Mouse (Mus musculus) heart, embryonic 15.5 days (tissue): Measurements from ENCODE around the gene Arfgap3. TPM values are rescaled to one million over a fixed set of nuclear protein-coding genes. Genes with fewer than 3 reads are reported as not detected.
"Not testable (repeated sequence)": the region's sequence is repeated elsewhere in the genome, so short reads cannot be mapped to it uniquely, and the experiment has no call there.

Experiments used
- ATAC-seq: fragments of 200-750 bp; cut with Nextera tagmentation; replicated peaks from 2 replicates; pipeline ENCODE4 v1.8.0; 2017; ENCODE audit warnings: low read depth, moderate TSS enrichment; ENCODE audit not compliant: insufficient number of reproducible peaks, insufficient read depth, low FRiP score
- H3K27ac ChIP-seq: fragments of 300-500 bp; sonication (generic); 2 replicates; pipeline ENCODE4 v1.5.1; 2015; ENCODE audit warnings: mild to moderate bottlenecking, inconsistent platforms
- H3K27me3 ChIP-seq: fragments of 300-500 bp; sonication (generic); 2 replicates; pipeline ENCODE4 v1.6.1; 2015; ENCODE audit warnings: inconsistent platforms
- H3K36me3 ChIP-seq: fragments of 300-500 bp; sonication (generic); 2 replicates; pipeline ENCODE4 v1.6.1; 2015; ENCODE audit warnings: mild to moderate bottlenecking, inconsistent platforms
- H3K4me1 ChIP-seq: fragments of 300-500 bp; sonication (generic); replicated peaks from 2 replicates; pipeline ENCODE4 v1.6.1; 2015; ENCODE audit warnings: inconsistent platforms
- H3K4me2 ChIP-seq: fragments of 300-500 bp; sonication (generic); 2 replicates; pipeline ENCODE4 v1.6.1; 2015; ENCODE audit warnings: inconsistent platforms, mild to moderate bottlenecking, moderate library complexity
- H3K4me3 ChIP-seq: fragments of 300-500 bp; sonication (generic); 2 replicates; pipeline ENCODE4 v1.5.1; 2015; ENCODE audit warnings: mild to moderate bottlenecking, inconsistent platforms
- H3K9ac ChIP-seq: fragments of 300-500 bp; sonication (generic); 2 replicates; pipeline ENCODE4 v1.6.1; 2015; ENCODE audit warnings: mild to moderate bottlenecking, inconsistent platforms
- H3K9me3 ChIP-seq: fragments of 300-500 bp; sonication (generic); replicated peaks from 2 replicates; pipeline ENCODE4 v1.6.1; 2016; ENCODE audit warnings: inconsistent platforms
- WGBS: fragments of 180-500 bp; shearing (Covaris S2); methylation state at CpG from one replicate; pipeline ENCODE4 v1.1.7; 2015; ENCODE audit warnings: mixed read lengths; 5-methylcytosine and 5-hydroxymethylcytosine counted together
- polyA plus RNA-seq: library from polyadenylated mRNA; unstranded; fragments of >200 nt; fragmentation: Nextera tagmentation; extraction: Ambion mirVana; gene quantifications from 2 replicates; pipeline ENCODE4 v1.2.1, GENCODE M21; 2015

The Arfgap3 gene
- polyA plus RNA-seq, 1 experiment from 2014 or later = 37.7 TPM

DNA sequence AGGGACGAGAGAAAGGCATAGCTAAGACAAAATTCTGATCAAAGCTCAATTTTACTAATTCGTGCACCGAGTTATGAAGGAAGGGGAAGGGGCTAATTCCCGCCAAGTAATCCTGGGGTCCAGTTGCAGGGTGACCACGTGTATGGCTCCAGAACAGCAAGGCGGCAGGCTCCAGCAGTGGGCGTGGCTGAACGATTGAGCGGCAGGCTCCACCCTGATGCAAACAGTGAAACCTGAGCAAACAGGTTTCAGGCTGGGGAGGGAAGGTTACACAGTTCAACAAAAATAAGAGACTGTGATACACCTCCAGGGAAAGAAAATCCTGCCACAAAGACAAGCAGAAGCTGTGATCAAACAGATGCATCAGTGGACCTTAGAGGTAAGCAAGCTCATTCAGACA, 78.8 kb downstream of the Arfgap3 start:
- not testable (repeated sequence) for H3K4me2 ChIP-seq, H3K27ac ChIP-seq, H3K4me1 ChIP-seq, H3K9me3 ChIP-seq, H3K27me3 ChIP-seq, H3K9ac ChIP-seq, H3K36me3 ChIP-seq, ATAC-seq, H3K4me3 ChIP-seq
- WGBS = 39% methylated on average over 9 of the region's 9 CpGs

DNA sequence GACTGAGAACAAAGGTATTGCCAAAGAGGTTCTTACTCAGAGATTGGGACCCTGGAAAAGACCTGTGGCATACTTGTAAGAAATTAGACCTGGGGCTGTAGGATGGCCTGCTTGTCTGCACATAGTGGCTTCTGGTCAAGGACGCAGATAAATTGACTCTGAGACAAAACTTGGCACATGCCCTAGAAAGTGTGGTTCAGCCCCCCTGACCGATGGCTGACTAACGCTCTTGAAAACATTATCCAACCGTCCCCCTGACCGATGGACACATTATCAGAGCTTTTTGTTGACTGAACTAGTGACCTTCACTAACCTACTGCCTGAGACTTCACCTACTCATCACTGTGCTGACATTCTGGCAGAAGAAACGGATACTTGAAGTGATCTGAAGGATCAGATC, 80.1 kb downstream of the Arfgap3 start:
- not testable (repeated sequence) for H3K4me2 ChIP-seq, H3K4me3 ChIP-seq, H3K9me3 ChIP-seq, H3K36me3 ChIP-seq, ATAC-seq, H3K27me3 ChIP-seq, H3K9ac ChIP-seq, H3K4me1 ChIP-seq, H3K27ac ChIP-seq
- 32% methylated on average over 6 of the region's 6 CpGs for WGBS

DNA sequence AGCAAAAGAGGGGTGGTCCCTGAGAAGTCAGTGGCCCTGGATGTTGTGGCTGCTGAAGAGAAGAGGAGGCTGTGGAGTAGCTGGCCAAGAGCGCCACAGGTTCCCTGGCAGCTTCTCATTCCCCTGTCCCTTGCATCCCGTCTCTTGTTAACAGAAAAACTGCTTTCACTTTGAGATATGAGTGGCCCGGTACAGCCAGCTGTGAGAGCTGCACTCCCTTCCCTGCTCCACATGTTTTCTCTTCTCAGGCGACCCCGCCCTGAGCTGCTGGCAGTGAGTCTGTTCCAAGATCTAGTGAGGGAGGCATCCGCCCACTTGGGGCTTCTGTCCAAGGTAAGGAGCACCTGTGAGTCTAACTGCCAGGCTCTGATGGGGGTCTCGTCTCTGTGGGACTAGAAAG, 81.6 kb downstream of the Arfgap3 start:
- H3K27me3 ChIP-seq, H3K36me3 ChIP-seq, H3K4me3 ChIP-seq, H3K27ac ChIP-seq, H3K9me3 ChIP-seq, ATAC-seq, H3K4me1 ChIP-seq, H3K9ac ChIP-seq: not testable (repeated sequence)
- H3K4me2 ChIP-seq = peak overlapping the region; percentile 30; the same call in 1 of the 2 replicates
- WGBS = 32% methylated on average over 7 of the region's 7 CpGs

DNA sequence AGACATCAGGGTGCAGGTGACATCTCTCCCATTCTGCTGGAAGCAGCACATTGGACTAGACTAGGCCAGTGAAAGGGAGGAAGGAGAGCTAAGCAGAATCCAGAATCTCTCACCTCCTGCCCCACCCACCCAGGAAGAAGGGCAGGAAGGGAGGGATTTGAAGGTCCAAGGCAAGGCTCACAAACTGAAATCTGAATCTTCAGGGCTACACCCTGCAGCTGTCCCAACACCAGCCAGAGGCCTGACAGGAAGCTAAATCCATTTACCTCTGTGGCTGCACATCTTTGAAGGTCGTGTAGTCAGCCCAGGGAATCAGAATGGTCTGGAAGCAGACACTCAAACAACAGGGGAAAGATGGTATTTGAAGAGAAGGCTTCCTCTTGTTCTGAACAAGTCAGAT, 84.8 kb downstream of the Arfgap3 start:
- Histone ChIP-seq H3K4me1 (no peaks in the 10 kb centered on the region), H3K27me3 (no peaks in the 10 kb centered on the region), H3K27ac (no peak overlapping the region), H3K9me3 (no peaks in the 10 kb centered on the region), H3K9ac (no peak overlapping the region), H3K36me3 (no peaks in the 10 kb centered on the region), H3K4me3 (no peak overlapping the region), H3K4me2 (no peak overlapping the region)
- WGBS = 14% methylated on average over 1 of the region's 1 CpGs
- ATAC-seq = no peak

DNA sequence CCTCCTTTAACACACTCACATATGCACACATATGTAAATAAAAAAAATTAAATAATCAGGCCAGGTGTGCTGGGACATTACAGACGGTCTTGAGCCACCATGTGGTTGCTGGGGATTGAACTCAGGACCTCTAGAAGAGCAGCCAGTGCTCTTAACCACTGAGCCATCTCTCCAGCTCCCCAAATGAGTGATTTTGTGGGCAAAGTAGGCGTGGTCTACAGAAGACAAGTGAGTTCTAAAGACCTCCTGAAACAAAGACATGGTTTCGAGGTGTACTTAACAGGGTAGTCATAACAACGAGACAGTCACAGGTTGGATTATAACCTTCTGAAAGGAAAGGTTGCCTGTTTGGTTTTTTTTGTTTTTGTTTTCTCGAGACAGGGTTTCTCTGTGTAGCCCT, 86.6 kb downstream of the Arfgap3 start:
- WGBS = 70% methylated on average over 5 of the region's 5 CpGs
- no peak for ATAC-seq
- H3K27ac ChIP-seq = no peak overlapping the region
- H3K4me2 ChIP-seq = no peak overlapping the region
- H3K4me3 ChIP-seq = no peak overlapping the region
- H3K9ac ChIP-seq = no peak overlapping the region
- no peaks in the 10 kb centered on the region for H3K9me3 ChIP-seq
- no peaks in the 10 kb centered on the region for H3K4me1 ChIP-seq
- H3K27me3 ChIP-seq = no peaks in the 10 kb centered on the region
- H3K36me3 ChIP-seq = no peaks in the 10 kb centered on the region

DNA sequence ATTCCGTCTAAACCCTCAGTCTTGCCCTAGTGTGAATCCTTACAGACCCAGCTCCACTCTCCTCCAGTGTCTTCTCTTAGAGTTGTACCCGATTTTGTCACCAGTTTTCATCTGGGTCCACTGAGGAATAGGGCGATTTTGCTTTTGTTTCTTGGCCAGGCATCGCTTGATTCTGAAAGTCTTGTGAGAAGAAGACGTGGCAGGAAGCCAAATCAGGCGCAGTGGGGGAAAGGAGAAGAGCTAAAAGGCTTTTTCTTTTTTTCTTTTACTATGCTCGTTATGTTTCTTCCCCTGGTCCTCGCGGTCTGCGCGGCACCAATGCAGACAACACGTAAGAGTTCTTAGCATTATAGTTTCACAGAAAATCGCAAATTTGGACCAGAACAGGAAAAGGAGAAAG, 92.1 kb downstream of the Arfgap3 start:
- Histone ChIP-seq H3K36me3 (no peaks in the 10 kb centered on the region), H3K4me1 (no peaks in the 10 kb centered on the region), H3K9ac (no peak overlapping the region), H3K9me3 (no peaks in the 10 kb centered on the region), H3K27me3 (no peaks in the 10 kb centered on the region), H3K4me2 (no peak overlapping the region), H3K27ac (no peak overlapping the region), H3K4me3 (no peak overlapping the region)
- no peak for ATAC-seq
- WGBS = 67% methylated on average over 13 of the region's 13 CpGs

DNA sequence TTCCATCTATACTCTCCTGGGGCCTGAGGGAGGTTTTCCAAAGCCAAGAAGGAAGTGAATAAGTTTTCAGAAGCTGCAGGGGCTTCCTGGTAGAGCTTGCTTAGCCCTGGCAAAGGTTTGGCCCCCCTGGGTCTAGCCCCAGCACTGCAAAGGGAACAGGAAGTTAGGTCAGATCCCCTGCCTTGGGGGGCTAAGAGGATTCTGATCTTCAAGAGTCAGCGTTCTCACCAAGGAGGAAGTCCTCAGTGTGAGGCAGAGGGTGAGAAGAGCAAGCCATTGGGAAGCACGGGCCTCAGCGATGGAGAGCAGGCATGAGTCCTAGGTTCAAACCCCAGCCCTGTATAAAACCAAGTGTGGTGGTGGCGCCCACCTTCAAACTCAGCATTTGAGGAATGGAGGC, 93.6 kb downstream of the Arfgap3 start:
- Histone ChIP-seq H3K9me3 (no peaks in the 10 kb centered on the region), H3K27me3 (peaks cover 13% of the 10 kb centered on the region), H3K4me1 (peaks cover 5% of the 10 kb centered on the region), H3K4me3 (no peak overlapping the region), H3K27ac (no peak overlapping the region), H3K4me2 (no peak overlapping the region), H3K9ac (no peak overlapping the region), H3K36me3 (no peaks in the 10 kb centered on the region)
- 65% methylated on average over 4 of the region's 4 CpGs for WGBS
- no peak for ATAC-seq

DNA sequence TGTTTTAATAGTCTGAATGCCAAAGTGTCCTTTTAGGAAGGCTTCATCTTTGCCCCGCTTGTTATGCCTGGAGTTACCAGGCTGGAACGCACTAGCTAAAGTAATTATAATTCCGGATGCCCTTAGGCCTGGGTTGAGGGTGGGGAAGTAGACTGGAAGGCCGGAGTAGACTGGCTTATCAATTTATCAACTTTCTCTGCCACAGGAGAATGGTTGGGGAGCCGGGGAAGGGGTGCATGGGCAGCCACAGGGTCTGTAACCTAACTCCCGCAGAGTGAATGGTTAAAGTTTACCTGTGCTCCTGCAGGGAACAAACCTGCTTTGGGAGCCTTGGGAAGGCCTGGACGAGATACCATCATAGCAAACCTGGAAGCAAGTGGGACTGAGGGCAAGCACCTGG, 94.1 kb downstream of the Arfgap3 start:
- WGBS = 76% methylated on average over 7 of the region's 7 CpGs
- no peak overlapping the region for H3K9ac ChIP-seq
- no peak overlapping the region for H3K4me3 ChIP-seq
- no peaks in the 10 kb centered on the region for H3K36me3 ChIP-seq
- no peak for ATAC-seq
- H3K4me2 ChIP-seq = no peak overlapping the region
- peaks cover 18% of the 10 kb centered on the region for H3K27me3 ChIP-seq
- no peak overlapping the region for H3K27ac ChIP-seq
- H3K9me3 ChIP-seq = no peaks in the 10 kb centered on the region
- peaks cover 11% of the 10 kb centered on the region for H3K4me1 ChIP-seq

DNA sequence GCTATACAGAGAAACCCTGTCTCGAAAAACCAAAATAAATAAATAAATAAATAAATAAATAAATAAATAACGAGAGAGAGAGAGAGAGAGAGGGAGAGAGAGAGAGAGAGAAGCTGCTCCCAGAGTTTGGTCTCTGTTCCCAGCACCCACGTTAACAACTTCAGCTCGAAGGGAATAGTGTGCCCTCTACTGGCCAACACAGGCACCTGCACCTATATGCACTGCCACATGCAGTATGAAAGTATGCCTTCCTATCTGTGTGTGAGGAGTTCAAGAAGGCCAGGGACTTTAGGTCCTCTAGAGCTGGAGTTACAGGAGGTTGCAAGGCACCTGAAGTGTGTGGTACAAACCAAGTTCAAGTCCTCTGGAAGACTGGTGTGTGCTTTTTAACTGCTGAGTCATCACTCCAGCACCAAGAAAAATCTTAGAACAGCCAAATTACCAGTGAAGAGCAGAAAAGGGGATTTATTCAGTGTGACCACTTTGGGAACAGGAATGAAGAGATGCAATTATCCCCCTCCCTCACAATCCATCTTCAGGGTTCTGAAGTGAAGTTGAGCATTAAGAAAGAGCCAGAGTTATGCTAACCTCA, 94.8 kb downstream of the Arfgap3 start:
- no peak overlapping the region for H3K9ac ChIP-seq
- no peak overlapping the region for H3K27ac ChIP-seq
- H3K36me3 ChIP-seq = no peaks in the 10 kb centered on the region
- 91% methylated on average over 4 of the region's 4 CpGs for WGBS
- H3K4me2 ChIP-seq = no peak overlapping the region
- H3K4me1 ChIP-seq = peaks cover 16% of the 10 kb centered on the region
- ATAC-seq = no peak
- H3K4me3 ChIP-seq = no peak overlapping the region
- no peaks in the 10 kb centered on the region for H3K9me3 ChIP-seq
- H3K27me3 ChIP-seq = peaks cover 25% of the 10 kb centered on the region

DNA sequence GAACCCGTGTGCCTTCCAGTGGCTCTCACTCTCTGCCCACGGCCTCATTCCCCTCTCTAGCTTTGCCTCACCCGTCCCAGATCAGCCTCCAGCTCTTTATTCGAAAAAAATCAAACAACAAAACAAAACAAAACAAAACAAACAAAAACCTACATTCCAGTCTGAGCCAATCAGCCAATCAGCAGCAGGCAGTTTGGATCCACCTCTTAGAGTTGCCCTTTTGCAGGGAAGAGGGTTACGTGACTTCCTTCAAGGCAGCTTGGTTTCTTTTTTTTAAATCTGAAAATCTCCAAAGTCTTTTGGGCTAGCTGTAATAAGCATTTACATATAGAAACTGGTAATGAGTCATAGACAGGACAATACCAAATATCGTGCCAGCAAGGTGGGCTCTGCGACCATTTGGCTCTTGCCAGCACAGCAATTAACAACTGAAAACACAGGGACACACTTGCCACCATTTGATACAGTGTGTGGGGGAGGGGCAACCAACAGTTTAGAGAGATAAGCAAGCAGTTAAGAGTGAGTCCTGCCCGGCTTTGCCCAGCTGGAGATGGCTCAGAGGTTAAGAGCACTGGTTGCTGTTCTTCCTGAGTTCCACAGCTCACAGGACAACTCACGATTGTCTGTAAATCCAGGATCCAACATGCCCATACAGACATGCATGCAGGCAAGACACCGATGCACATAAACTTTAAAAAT, 95.5 kb downstream of the Arfgap3 start:
- Histone ChIP-seq H3K9me3 (no peaks in the 10 kb centered on the region), H3K4me2 (no peak overlapping the region), H3K27me3 (peaks cover 33% of the 10 kb centered on the region), H3K27ac (no peak overlapping the region), H3K9ac (no peak overlapping the region), H3K4me1 (peaks cover 16% of the 10 kb centered on the region), H3K36me3 (no peaks in the 10 kb centered on the region), H3K4me3 (no peak overlapping the region)
- WGBS = 53% methylated on average over 10 of the region's 10 CpGs
- ATAC-seq = no peak

DNA sequence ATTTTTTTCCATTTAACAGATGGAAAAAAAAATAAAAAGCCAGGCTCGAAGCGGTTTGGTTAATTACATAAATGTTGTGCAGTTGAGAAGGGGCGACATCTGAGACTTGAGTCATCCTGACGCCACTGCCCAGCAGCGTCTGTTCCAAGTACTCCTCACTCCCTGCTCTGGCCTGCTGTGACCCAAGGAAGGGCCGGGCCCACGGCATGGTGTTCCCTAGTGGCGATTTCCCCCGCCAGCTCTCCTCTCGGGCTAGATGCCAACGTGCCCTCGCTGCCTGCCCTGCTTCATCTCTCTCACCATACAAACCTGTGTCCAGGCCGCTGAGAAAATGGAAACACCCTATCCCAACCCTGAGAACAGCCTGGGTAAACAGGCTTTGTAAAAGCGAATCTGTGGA, 98.0 kb downstream of the Arfgap3 start:
- Histone ChIP-seq H3K36me3 (no peaks in the 10 kb centered on the region), H3K4me3 (no peak overlapping the region), H3K27me3 (peaks cover 40% of the 10 kb centered on the region), H3K9ac (no peak overlapping the region), H3K4me1 (peaks cover 16% of the 10 kb centered on the region), H3K27ac (no peak overlapping the region), H3K9me3 (no peaks in the 10 kb centered on the region), H3K4me2 (no peak overlapping the region)
- 66% methylated on average over 14 of the region's 14 CpGs for WGBS
- no peak for ATAC-seq
